Mouse (Mus musculus) central nervous system, embryonic 18 days (tissue): ENCODE results near the gene Swi5. TPM values are rescaled to one million over a fixed set of nuclear protein-coding genes. Genes with fewer than 3 reads are reported as not detected.

Experiments
- polyA plus RNA-seq: library from polyadenylated mRNA; depleted of rRNA; stranded (reverse); fragments of >200 nt; gene quantifications from 2 replicates; pipeline ENCODE4 v1.2.3, GENCODE M21; 2012; rRNA removed

Gene Swi5
- polyA plus RNA-seq, result 314 and 343 TPM in 2 replicates

GRCm38 (mm10) chr2:32287923-32288367 is at the start of gene Swi5:
TSS of gene Swi5 (minus strand) at chr2:32288075.

GRCm38 (mm10) chr2:32287334-32287840 is 488 bp downstream of the Swi5 start, which contains the start of gene Golga2:
TSS of gene Golga2 (plus strand) at chr2:32287384.

GRCm38 (mm10) chr2:32259657-32260417 is 28.0 kb downstream of the Swi5 start, which contains the start of gene Uck1:
TSS of gene Uck1 (minus strand) at chr2:32260159.

GRCm38 (mm10) chr2:32235886-32236759 is 51.8 kb downstream of the Swi5 start, which contains the start of gene Pomt1:
TSS of gene Pomt1 (plus strand) at chr2:32236590.

Other genes starting within 250 kb of the Swi5 start
- gene Fam78a, start 203.2 kb downstream of the Swi5 start, polyA plus RNA-seq, result 0.36 and 0.64 TPM in 2 replicates
- gene Plpp7, start 192.5 kb downstream of the Swi5 start, polyA plus RNA-seq, result 22.1 and 22.2 TPM in 2 replicates
- 89.9 and 106 TPM in 2 replicates for gene Prrc2b, start 137.0 kb downstream of the Swi5 start, polyA plus RNA-seq
- gene Pomt1, start 51.5 kb downstream of the Swi5 start, polyA plus RNA-seq, result 41.6 and 44.2 TPM in 2 replicates
- 87.1 and 89.2 TPM in 2 replicates for gene Uck1, start 27.9 kb downstream of the Swi5 start, polyA plus RNA-seq
- gene Golga2, start 691 bp downstream of the Swi5 start, polyA plus RNA-seq, result 50.6 and 56.9 TPM in 2 replicates
- gene Ciz1, start 64.3 kb upstream of the Swi5 start, polyA plus RNA-seq, result 165 and 172 TPM in 2 replicates
- 257 and 347 TPM in 2 replicates for gene Dnm1, start 65.3 kb upstream of the Swi5 start, polyA plus RNA-seq
- 126 and 145 TPM in 2 replicates for gene 1110008P14Rik, start 93.9 kb upstream of the Swi5 start, polyA plus RNA-seq
- 1.1 and 8.6 TPM in 2 replicates for gene Lcn2, start 100.2 kb upstream of the Swi5 start, polyA plus RNA-seq
- gene Ptges2, start 107.8 kb upstream of the Swi5 start, polyA plus RNA-seq, result 58.8 and 61.3 TPM in 2 replicates
- 4.0 and 4.4 TPM in 2 replicates for gene Naif1, start 162.4 kb upstream of the Swi5 start, polyA plus RNA-seq
- 41.8 and 42.3 TPM in 2 replicates for gene Slc25a25, start 163.4 kb upstream of the Swi5 start, polyA plus RNA-seq
- 7.5 and 8.2 TPM in 2 replicates for gene Fam102a, start 247.3 kb upstream of the Swi5 start, polyA plus RNA-seq